Mouse (Mus musculus): ENCODE measurements around the gene Sparc.
"Not testable (repeated sequence)": the region's sequence is repeated elsewhere in the genome, so short reads cannot be mapped to it uniquely, and the experiment has no call there.

Sparc gene

DNA sequence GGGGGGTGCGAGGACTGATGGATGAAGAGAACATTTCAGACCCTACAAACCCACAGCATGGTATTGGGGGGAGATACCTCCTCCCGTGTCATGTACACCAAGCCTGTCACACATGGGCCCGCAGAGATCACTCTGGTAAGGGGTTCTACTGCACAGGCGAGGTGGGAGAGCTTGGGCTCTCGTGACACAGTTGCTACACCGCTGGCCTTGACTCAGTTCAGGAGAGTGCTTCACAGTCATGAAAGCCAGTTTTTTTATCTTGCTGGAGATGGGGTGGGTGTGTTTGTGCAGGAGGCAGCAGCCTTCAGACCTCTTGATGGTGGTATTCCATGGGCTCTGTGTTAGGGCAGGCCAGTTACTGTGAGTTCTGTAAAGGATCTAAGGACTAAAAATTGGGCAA lies 13.1 kb upstream of the Sparc start:
- no peak for DNase-seq (ENCODE audit: low spot score)

GRCm38 (mm10) chr11:55432981-55433380 lies 10.0 kb upstream of the Sparc start:
- no peak for DNase-seq (ENCODE audit: low spot score)

DNA sequence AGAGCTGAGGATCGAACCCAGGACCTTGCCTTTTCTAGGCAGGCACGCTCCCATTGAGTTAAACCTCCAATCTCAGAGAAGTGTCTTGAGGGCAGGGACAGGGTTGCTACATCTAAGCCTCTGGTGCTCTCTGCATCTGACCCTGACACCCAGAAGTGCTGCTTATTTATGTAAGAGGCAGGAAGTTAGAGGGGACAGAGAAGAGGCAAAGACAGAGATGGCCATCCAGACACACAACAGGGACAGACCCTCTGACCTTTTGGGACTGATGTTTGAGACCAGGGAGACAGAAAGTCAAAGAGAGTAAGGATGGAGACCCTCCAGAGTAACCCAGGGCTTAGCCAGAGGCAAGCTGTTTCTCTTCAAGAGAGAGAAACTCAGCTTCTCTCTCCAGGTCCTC lies 7.0 kb upstream of the Sparc start:
- no peak for DNase-seq (ENCODE audit: low spot score)

DNA sequence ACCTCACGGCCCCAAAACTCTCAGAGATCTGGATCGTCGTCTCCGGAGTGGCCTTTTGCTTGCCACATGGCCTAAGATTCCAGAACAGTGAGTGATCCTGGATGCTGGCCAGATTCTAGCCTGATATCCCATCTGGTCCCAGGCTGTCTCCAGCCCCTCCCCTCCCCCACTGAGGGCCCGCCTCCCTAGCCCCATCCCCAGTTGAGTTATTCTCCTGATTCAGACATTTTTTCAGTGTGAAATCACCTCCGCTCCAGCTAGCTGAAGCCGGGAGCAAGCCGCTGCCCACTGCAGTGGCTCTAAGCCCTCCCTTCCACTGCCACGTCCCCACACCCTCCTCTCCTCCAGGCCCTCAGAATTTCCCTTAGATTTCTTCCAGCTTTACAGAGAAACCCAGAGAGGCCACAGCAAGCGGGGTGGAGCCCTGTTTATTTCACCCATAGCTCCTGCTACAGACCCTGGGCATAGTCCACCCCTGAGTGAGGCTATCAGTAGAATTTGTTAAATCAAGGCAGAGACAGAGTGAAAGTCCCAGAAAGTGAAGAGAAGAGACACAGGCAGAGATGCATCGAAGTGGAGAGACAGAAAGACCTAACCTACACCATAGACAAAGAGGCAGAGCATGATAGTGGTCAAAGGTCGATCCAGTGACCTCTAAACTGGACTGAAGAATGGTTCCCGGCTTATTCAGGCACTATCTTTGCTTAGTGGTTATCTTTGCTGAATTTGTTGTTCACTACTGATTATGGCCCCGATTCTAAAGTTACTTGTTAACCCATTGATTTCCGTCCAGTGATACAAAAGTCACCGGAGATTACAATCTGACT lies 5.4 kb upstream of the Sparc start:
- peak; percentile 80 for DNase-seq (ENCODE audit: low spot score)

- DNase-seq (ENCODE audit: low spot score), result no peak
Observed at GRCm38 (mm10) chr11:55424746-55425360, 1.9 kb upstream of the Sparc start.

DNA sequence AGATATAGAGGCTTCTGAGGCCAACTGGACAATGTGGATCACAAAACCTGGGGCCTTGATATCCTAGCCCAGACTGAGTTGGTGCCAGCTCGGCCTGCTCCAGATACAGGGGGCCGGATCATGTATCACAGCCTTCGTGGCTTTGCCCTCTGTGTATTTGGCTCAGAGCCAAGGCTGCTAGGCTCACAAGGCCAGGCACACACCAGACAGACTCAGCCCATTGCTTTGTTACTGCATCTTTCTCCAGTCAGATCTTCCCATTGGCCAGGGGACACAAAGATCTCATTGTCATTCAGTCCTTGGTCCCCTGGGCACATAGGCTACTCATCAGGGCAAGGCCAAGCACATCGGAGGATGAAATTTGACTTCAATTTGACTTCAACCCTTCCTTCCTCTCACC lies 773 bp upstream of the Sparc start:
- peak; percentile 77 for DNase-seq (ENCODE audit: low spot score)

DNA sequence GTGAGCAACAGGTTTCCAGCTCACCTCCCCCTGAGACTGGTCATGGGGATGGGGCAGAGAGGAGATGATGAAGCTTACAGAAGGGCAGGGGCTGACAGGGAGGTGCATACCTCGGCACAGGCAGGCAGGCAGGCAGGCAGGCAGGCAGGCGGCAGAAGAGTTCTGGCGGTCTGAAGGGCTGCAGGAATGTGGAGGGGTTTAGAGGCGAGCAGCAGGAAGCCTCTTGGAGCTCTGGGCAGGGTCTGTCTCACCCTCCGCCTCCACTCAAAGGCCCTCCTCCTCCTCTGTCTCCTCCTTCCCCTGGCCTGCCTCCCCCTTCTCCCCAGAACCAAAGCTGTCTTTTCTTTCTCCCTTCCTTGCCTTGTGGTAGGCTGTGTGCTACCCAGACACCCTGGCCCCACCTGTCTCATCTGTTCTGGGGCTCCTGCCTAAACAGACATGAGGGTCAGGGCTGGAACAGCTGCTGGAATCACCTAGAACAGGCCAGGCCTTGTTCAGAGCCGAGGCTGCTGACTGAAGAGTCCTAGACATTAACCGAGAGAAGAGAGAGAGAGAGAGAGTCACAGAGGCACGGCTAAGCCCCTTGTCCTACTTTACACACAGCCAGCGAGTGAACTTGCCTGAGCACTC lies 3.2 kb downstream of the Sparc start:
- DNase-seq (ENCODE audit: low spot score), result peak; percentile 69

- DNase-seq (ENCODE audit: low spot score), result no peak
Observed at GRCm38 (mm10) chr11:55419296-55419677, 3.7 kb downstream of the Sparc start.

DNA sequence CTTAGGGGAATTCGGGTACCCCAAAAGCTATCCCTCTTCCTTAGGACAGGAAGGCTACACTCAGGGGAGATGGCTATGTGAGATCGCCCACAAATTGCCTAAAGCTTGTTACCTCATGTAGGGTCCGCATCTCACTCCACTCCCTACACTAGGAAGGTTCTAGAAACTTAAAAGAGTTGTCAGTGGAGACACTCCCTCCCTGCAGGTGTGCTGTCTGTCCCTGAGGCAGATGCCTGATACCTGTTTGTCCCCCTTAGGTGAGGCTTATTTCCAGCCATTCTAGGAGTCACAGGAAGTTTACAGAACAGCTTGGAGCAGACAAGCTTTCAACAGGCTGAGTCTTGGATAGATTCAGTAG lies 4.3 kb downstream of the Sparc start:
- DNase-seq (ENCODE audit: low spot score), result no peak

DNA sequence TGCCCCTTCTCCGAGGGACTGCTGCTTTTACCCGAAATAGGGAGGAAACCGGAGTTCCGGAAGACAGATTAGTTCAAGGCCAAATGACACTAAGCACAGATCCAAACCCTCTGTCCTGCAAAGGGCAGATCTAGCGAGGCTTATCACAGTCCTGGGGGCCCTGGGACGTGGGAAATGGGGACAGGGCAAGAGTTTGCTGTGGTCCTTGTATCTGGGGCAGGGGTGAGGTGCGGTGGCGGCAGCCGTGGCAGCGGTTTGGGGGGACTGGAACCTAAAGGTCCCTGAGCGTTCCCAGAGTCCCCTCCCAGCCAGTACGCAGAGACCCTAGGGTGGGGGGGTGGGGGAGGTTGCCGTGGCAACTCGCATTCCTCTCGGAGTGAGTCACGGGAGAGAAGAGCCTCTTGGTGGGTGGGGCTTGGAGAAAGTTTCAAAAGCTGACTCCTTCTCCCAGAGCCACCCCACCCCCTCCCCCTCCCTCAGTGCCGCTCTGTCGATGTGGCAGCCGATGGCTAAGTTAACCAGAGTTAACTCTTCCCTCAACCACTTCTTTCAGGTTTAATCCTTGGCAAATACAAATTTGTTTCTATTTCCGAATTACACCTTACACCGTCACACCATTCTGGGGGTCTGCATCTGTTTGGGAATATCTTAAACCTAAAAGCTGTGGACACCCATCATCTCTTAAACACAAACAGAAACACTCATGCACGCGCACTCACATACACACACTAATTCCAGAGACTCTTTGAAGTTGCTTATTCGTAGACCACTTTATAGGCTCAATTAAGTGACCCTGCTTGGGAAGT lies 4.9 kb downstream of the Sparc start:
- DNase-seq (ENCODE audit: low spot score), result peak; percentile 58

DNA sequence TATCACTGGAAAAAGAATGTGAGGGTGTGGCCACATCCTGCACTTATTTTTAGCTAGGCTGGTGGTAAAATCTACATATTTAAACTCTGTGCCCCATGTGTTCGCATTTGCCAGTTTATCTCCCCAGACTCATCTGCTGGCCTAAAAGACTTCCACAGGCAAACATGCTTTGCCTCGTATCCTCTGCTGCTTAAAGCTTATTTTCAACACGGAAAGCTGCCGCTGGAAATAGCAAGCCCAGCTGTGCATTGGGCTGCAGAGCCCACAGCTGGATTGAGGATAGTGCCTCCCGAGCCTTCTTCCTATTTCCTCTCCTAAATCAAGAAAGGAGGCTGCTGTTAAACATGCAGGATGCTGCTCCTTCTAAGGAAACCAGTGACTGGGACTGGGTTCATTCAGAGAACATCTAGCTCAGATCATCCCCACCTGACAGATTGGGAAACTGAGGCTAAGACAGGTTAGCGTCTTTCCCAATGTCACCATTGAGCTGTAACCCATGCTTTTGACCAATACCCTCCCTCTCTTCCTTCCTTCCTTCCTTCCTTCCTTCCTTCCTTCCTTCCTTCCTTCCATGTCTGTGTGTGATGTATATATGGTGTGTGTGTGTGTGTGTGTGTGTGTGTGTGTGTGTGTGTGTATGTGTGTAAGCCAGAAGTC lies 6.2 kb downstream of the Sparc start:
- DNase-seq (ENCODE audit: low spot score), result no peak

DNA sequence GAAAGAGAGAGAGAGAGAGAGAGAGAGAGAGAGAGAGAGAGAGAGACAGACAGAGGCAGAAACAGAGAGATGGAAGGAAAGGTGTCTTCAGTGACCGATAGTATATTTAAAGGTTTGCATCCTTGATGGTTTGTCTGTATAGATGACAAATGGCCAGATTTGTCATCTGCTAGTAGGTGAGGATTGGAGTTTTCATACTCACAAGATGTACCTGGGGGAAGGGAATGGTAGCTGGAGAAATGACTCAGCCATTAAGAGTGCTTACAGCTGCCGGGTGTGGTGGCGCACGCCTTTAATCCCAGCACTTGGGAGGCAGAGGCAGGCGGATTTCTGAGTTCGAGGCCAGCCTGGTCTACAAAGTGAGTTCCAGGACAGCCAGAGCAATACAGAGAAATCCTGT lies 7.3 kb downstream of the Sparc start:
- DNase-seq (ENCODE audit: low spot score), result not testable (repeated sequence)

DNA sequence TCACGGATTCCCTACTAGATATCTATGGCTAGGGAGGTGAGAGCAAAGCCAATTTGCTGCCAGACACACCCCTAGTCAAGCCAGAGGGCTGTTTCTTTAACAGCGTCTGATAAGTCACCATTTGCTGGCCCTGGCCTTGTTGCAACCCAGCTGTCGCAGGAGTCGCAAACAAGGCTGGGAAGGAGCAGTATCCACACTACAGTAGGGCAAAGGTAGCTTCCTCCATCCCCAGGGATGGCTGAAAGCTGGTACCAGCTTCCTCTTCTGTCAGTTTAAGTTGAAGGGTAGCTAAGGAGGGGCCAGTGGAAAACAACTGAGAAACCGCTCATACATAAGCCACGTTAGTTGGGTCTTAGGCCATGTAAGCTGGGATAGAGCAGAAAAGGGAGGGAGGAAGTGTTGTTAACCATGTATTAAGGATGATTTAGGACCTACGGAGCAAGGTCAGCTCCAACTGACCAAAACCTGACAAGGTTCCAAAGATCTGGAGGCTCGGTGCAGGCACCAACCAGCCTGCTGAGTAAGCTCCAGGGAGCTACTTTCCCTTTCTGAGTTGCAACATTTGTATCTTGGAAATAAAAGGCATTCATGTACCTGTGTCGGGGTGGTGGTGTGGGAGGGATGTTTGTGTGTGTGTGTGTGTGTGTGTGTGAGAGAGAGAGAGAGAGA lies 7.8 kb downstream of the Sparc start:
- DNase-seq (ENCODE audit: low spot score), result peak; percentile 37

DNA sequence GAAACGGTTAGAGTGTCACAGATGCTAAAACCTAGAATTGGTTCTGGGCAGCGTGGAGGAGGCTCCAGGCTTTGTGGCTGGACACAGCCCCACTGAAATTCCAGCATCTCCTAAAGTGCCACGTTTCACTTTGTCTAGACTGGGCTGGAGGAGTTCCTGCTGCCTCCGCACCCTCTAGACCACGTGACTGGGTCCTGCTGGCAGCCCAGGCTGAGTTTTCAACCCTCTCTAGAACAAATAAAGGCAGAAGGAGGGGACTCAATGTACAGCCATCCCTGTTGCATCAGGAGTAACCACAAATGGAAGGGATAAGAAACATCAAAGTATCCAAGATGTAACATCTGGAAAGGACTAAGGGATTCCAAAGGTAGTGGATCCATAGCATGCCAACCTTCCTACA lies 8.7 kb downstream of the Sparc start:
- DNase-seq (ENCODE audit: low spot score), result peak; percentile 52

- DNase-seq (ENCODE audit: low spot score), result no peak
Observed at GRCm38 (mm10) chr11:55413416-55413796, 9.6 kb downstream of the Sparc start.

GRCm38 (mm10) chr11:55412680-55413415 lies 10.1 kb downstream of the Sparc start:
- no peak for DNase-seq (ENCODE audit: low spot score)

- no peak for DNase-seq (ENCODE audit: low spot score)
Observed at GRCm38 (mm10) chr11:55412034-55412433, 10.9 kb downstream of the Sparc start.

DNA sequence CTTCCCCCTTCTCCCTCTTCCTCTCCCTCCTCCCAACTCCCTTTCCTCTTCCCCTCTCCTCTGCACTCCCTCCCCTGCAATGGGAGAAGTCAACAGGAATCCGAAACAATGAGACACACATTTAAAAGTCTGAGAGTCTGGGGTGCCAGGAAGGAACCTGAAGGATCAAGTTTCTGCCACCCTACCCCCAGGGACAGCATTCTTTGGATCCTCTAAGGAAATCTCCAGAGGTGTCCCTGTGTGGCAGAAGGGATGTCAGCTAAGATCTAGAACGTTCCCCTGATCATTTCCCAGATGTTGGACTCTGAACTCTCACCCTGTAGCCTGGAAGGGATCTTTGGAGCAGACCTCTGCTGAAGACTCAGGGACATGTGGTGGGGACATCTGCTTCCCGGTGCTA lies 12.5 kb downstream of the Sparc start:
- no peak for DNase-seq (ENCODE audit: low spot score)

GRCm38 (mm10) chr11:55410005-55410404 lies 13.0 kb downstream of the Sparc start:
- DNase-seq (ENCODE audit: low spot score), result no peak

GRCm38 (mm10) chr11:55407133-55407532 lies 15.8 kb downstream of the Sparc start:
- DNase-seq (ENCODE audit: low spot score), result peak; percentile 58

All from testis, postnatal 14 days (tissue).